Mouse (Mus musculus): ENCODE data around the gene Jazf1. TPM values are rescaled to one million over a fixed set of nuclear protein-coding genes. Genes with fewer than 3 reads are reported as not detected.

Jazf1 gene
- total and polyA plus RNA-seq, 2 experiments: 0.48 to 0.74 TPM

- WGBS: 99% methylated on average over 2 of the region's 2 CpGs
- Histone ChIP-seq H3K27me3 (ENCODE audit: control insufficient read depth, insufficient read depth, low read length) (no peaks in the 10 kb centered on the region), H3K4me1 (ENCODE audit: control insufficient read depth, insufficient read depth, low read length) (no peaks in the 10 kb centered on the region), H3K27ac (replicated peaks; ENCODE audit: insufficient read depth, low read depth, low read length) (no peak overlapping the region), H3K36me3 (ENCODE audit: control insufficient read depth, insufficient read depth, low read length) (no peaks in the 10 kb centered on the region), H3K4me3 (ENCODE audit: insufficient read depth, low read depth, low read length) (no peak overlapping the region), H3K9ac (ENCODE audit: low read depth, low read length) (no peak overlapping the region), H3K79me2 (ENCODE audit: control insufficient read depth, insufficient read depth, low read length) (no peaks in the 10 kb centered on the region)
- TF ChIP-seq POLR2A (IDR thresholded peaks at IDR 0.05; ENCODE audit: extremely low read depth, insufficient read depth, low read length) (no peak), CTCF (IDR thresholded peaks at IDR 0.05; ENCODE audit: low read depth, low read length) (no peak)
- DNase-seq (ENCODE audit: extremely low read depth, low read depth, low spot score): no peak
Observed at GRCm38 (mm10) chr6:52846314-52846713, 222.1 kb downstream of the Jazf1 start.

- Histone ChIP-seq H3K36me3 (ENCODE audit: control insufficient read depth, insufficient read depth, low read length) (no peaks in the 10 kb centered on the region), H3K79me2 (ENCODE audit: control insufficient read depth, insufficient read depth, low read length) (no peaks in the 10 kb centered on the region), H3K4me1 (ENCODE audit: control insufficient read depth, insufficient read depth, low read length) (no peaks in the 10 kb centered on the region), H3K27ac (replicated peaks; ENCODE audit: insufficient read depth, low read depth, low read length) (no peak overlapping the region), H3K9ac (ENCODE audit: low read depth, low read length) (no peak overlapping the region), H3K27me3 (ENCODE audit: control insufficient read depth, insufficient read depth, low read length) (no peaks in the 10 kb centered on the region), H3K4me3 (ENCODE audit: insufficient read depth, low read depth, low read length) (no peak overlapping the region)
- TF ChIP-seq CTCF (IDR thresholded peaks at IDR 0.05; ENCODE audit: low read depth, low read length) (no peak), POLR2A (IDR thresholded peaks at IDR 0.05; ENCODE audit: extremely low read depth, insufficient read depth, low read length) (no peak)
- WGBS: 85% methylated on average over 3 of the region's 3 CpGs
- DNase-seq (ENCODE audit: extremely low read depth, low read depth, low spot score): no peak
Observed at GRCm38 (mm10) chr6:52844741-52845140, 223.7 kb downstream of the Jazf1 start.

- WGBS: 76% methylated on average over 4 of the region's 4 CpGs
- Histone ChIP-seq H3K79me2 (ENCODE audit: control insufficient read depth, insufficient read depth, low read length) (no peaks in the 10 kb centered on the region), H3K4me1 (ENCODE audit: control insufficient read depth, insufficient read depth, low read length) (peaks cover 2% of the 10 kb centered on the region; the same call in 1 of the 2 replicates), H3K36me3 (ENCODE audit: control insufficient read depth, insufficient read depth, low read length) (no peaks in the 10 kb centered on the region), H3K9ac (ENCODE audit: low read depth, low read length) (no peak overlapping the region), H3K27ac (replicated peaks; ENCODE audit: insufficient read depth, low read depth, low read length) (no peak overlapping the region), H3K27me3 (ENCODE audit: control insufficient read depth, insufficient read depth, low read length) (no peaks in the 10 kb centered on the region), H3K4me3 (ENCODE audit: insufficient read depth, low read depth, low read length) (no peak overlapping the region)
- no peak for DNase-seq (ENCODE audit: extremely low read depth, low read depth, low spot score)
- TF ChIP-seq POLR2A (IDR thresholded peaks at IDR 0.05; ENCODE audit: extremely low read depth, insufficient read depth, low read length) (no peak), CTCF (IDR thresholded peaks at IDR 0.05; ENCODE audit: low read depth, low read length) (peak; percentile 55)
Observed at GRCm38 (mm10) chr6:52843027-52843426, 225.4 kb downstream of the Jazf1 start.

- H3K27ac ChIP-seq (replicated peaks; ENCODE audit: insufficient read depth, low read depth, low read length): no peak overlapping the region
- no peak overlapping the region for H3K4me3 ChIP-seq (ENCODE audit: insufficient read depth, low read depth, low read length)
- 85% methylated on average over 6 of the region's 6 CpGs for WGBS
- TF ChIP-seq CTCF (IDR thresholded peaks at IDR 0.05; ENCODE audit: low read depth, low read length) (no peak), POLR2A (IDR thresholded peaks at IDR 0.05; ENCODE audit: extremely low read depth, insufficient read depth, low read length) (no peak)
- peaks cover 2% of the 10 kb centered on the region; the same call in 1 of the 2 replicates for H3K4me1 ChIP-seq (ENCODE audit: control insufficient read depth, insufficient read depth, low read length)
- no peak for DNase-seq (ENCODE audit: extremely low read depth, low read depth, low spot score)
- no peaks in the 10 kb centered on the region for H3K79me2 ChIP-seq (ENCODE audit: control insufficient read depth, insufficient read depth, low read length)
- H3K9ac ChIP-seq (ENCODE audit: low read depth, low read length): no peak overlapping the region
- H3K27me3 ChIP-seq (ENCODE audit: control insufficient read depth, insufficient read depth, low read length): no peaks in the 10 kb centered on the region
- H3K36me3 ChIP-seq (ENCODE audit: control insufficient read depth, insufficient read depth, low read length): no peaks in the 10 kb centered on the region
Observed at GRCm38 (mm10) chr6:52842598-52842997, 225.8 kb downstream of the Jazf1 start.

- H3K27ac ChIP-seq (replicated peaks; ENCODE audit: insufficient read depth, low read depth, low read length): no peak overlapping the region
- peaks cover 2% of the 10 kb centered on the region; the same call in 1 of the 2 replicates for H3K4me1 ChIP-seq (ENCODE audit: control insufficient read depth, insufficient read depth, low read length)
- no peak overlapping the region for H3K4me3 ChIP-seq (ENCODE audit: insufficient read depth, low read depth, low read length)
- H3K27me3 ChIP-seq (ENCODE audit: control insufficient read depth, insufficient read depth, low read length): no peaks in the 10 kb centered on the region
- 90% methylated on average over 2 of the region's 2 CpGs for WGBS
- H3K36me3 ChIP-seq (ENCODE audit: control insufficient read depth, insufficient read depth, low read length): no peaks in the 10 kb centered on the region
- no peak for TF ChIP-seq POLR2A (IDR thresholded peaks at IDR 0.05; ENCODE audit: extremely low read depth, insufficient read depth, low read length)
- no peak for TF ChIP-seq CTCF (IDR thresholded peaks at IDR 0.05; ENCODE audit: low read depth, low read length)
- H3K79me2 ChIP-seq (ENCODE audit: control insufficient read depth, insufficient read depth, low read length): no peaks in the 10 kb centered on the region
- no peak for DNase-seq (ENCODE audit: extremely low read depth, low read depth, low spot score)
- H3K9ac ChIP-seq (ENCODE audit: low read depth, low read length): no peak overlapping the region
Observed at GRCm38 (mm10) chr6:52841611-52842010, 226.8 kb downstream of the Jazf1 start.

- H3K4me1 ChIP-seq (ENCODE audit: control insufficient read depth, insufficient read depth, low read length): peaks cover 2% of the 10 kb centered on the region; the same call in 1 of the 2 replicates
- WGBS: 74% methylated on average over 9 of the region's 9 CpGs
- H3K36me3 ChIP-seq (ENCODE audit: control insufficient read depth, insufficient read depth, low read length): no peaks in the 10 kb centered on the region
- no peak for DNase-seq (ENCODE audit: extremely low read depth, low read depth, low spot score)
- H3K27ac ChIP-seq (replicated peaks; ENCODE audit: insufficient read depth, low read depth, low read length): no peak overlapping the region
- no peak for TF ChIP-seq CTCF (IDR thresholded peaks at IDR 0.05; ENCODE audit: low read depth, low read length)
- no peak for TF ChIP-seq POLR2A (IDR thresholded peaks at IDR 0.05; ENCODE audit: extremely low read depth, insufficient read depth, low read length)
- no peak overlapping the region for H3K4me3 ChIP-seq (ENCODE audit: insufficient read depth, low read depth, low read length)
- no peaks in the 10 kb centered on the region for H3K27me3 ChIP-seq (ENCODE audit: control insufficient read depth, insufficient read depth, low read length)
- no peaks in the 10 kb centered on the region for H3K79me2 ChIP-seq (ENCODE audit: control insufficient read depth, insufficient read depth, low read length)
- no peak overlapping the region for H3K9ac ChIP-seq (ENCODE audit: low read depth, low read length)
Observed at GRCm38 (mm10) chr6:52840589-52841044, 227.8 kb downstream of the Jazf1 start.
